Mouse (Mus musculus): Measurements from ENCODE around the gene Wwox. TPM values are rescaled to one million over a fixed set of nuclear protein-coding genes. Genes with fewer than 3 reads are reported as not detected.

Gene Wwox
- polyA plus RNA-seq, 1 experiment from 2014 or later: 11.0 TPM

DNA sequence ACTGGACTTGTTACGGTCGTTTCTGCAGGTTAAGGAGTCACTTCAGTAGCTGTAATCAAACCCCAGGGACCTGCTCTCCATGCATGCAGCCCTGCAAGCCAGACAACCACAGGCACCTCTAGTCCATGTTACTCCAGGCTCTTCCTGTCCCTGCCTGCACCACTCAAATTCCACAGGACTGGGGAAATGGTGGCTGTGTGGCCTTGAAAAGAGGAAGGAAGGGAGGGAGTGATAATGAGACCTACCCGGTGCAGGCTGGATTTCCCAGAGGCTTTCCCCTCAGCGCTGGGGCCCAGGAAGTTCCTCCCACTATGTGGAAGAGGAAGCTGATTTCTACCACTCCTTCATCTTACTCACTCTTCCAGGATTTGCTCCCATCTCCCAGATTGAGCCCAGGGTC, 868.0 kb downstream of the Wwox start:
- H3K4me3 ChIP-seq (ENCODE audit: low read depth, low read length): no peak overlapping the region
- H3K27ac ChIP-seq (ENCODE audit: low read depth, low read length): no peak overlapping the region
- WGBS: 64% methylated on average over 4 of the region's 4 CpGs
- DNase-seq (ENCODE audit: low spot score) (no peak), ATAC-seq (ENCODE audit: insufficient read depth, low FRiP score, low TSS enrichment) (no peak)
- no peaks in the 10 kb centered on the region for H3K36me3 ChIP-seq (ENCODE audit: control insufficient read depth, insufficient read depth, low read length)
- no peak overlapping the region for H3K4me2 ChIP-seq (ENCODE audit: low read depth)
- no peak overlapping the region for H3K9ac ChIP-seq (ENCODE audit: low read length)
- H3K4me1 ChIP-seq (ENCODE audit: control insufficient read depth, insufficient read depth, low read length): no peaks in the 10 kb centered on the region
- H3K27me3 ChIP-seq (ENCODE audit: control insufficient read depth, insufficient read depth, low read length): no peaks in the 10 kb centered on the region
- no peaks in the 10 kb centered on the region for H3K9me3 ChIP-seq (ENCODE audit: control insufficient read depth, low read length)

- WGBS: 87% methylated on average over 6 of the region's 6 CpGs
- Histone ChIP-seq H3K9me3 (ENCODE audit: control insufficient read depth, low read length) (no peaks in the 10 kb centered on the region), H3K4me1 (ENCODE audit: control insufficient read depth, insufficient read depth, low read length) (no peaks in the 10 kb centered on the region), H3K9ac (ENCODE audit: low read length) (no peak overlapping the region), H3K4me2 (ENCODE audit: low read depth) (no peak overlapping the region), H3K27me3 (ENCODE audit: control insufficient read depth, insufficient read depth, low read length) (no peaks in the 10 kb centered on the region), H3K27ac (ENCODE audit: low read depth, low read length) (no peak overlapping the region), H3K36me3 (ENCODE audit: control insufficient read depth, insufficient read depth, low read length) (no peaks in the 10 kb centered on the region), H3K4me3 (ENCODE audit: low read depth, low read length) (no peak overlapping the region)
- no peak for DNase-seq (ENCODE audit: low spot score)
- ATAC-seq (ENCODE audit: insufficient read depth, low FRiP score, low TSS enrichment): no peak
Observed at GRCm38 (mm10) chr8:115311003-115311402, 871.5 kb downstream of the Wwox start.

- Histone ChIP-seq H3K27ac (ENCODE audit: low read depth, low read length) (no peak overlapping the region), H3K36me3 (ENCODE audit: control insufficient read depth, insufficient read depth, low read length) (no peaks in the 10 kb centered on the region), H3K27me3 (ENCODE audit: control insufficient read depth, insufficient read depth, low read length) (no peaks in the 10 kb centered on the region), H3K9ac (ENCODE audit: low read length) (no peak overlapping the region), H3K9me3 (ENCODE audit: control insufficient read depth, low read length) (no peaks in the 10 kb centered on the region), H3K4me2 (ENCODE audit: low read depth) (no peak overlapping the region), H3K4me1 (ENCODE audit: control insufficient read depth, insufficient read depth, low read length) (no peaks in the 10 kb centered on the region), H3K4me3 (ENCODE audit: low read depth, low read length) (no peak overlapping the region)
- 71% methylated on average over 2 of the region's 2 CpGs for WGBS
- DNase-seq (ENCODE audit: low spot score) (no peak), ATAC-seq (ENCODE audit: insufficient read depth, low FRiP score, low TSS enrichment) (no peak)
Observed at GRCm38 (mm10) chr8:115312371-115312770, 872.9 kb downstream of the Wwox start.

GRCm38 (mm10) chr8:115322501-115322900, 883.0 kb downstream of the Wwox start:
- ATAC-seq (ENCODE audit: insufficient read depth, low FRiP score, low TSS enrichment) (no peak), DNase-seq (ENCODE audit: low spot score) (no peak)
- no peak overlapping the region for H3K9ac ChIP-seq (ENCODE audit: low read length)
- no peak overlapping the region for H3K4me2 ChIP-seq (ENCODE audit: low read depth)
- H3K4me3 ChIP-seq (ENCODE audit: low read depth, low read length): no peak overlapping the region
- H3K27me3 ChIP-seq (ENCODE audit: control insufficient read depth, insufficient read depth, low read length): no peaks in the 10 kb centered on the region
- H3K27ac ChIP-seq (ENCODE audit: low read depth, low read length): no peak overlapping the region
- no peaks in the 10 kb centered on the region for H3K9me3 ChIP-seq (ENCODE audit: control insufficient read depth, low read length)
- H3K4me1 ChIP-seq (ENCODE audit: control insufficient read depth, insufficient read depth, low read length): no peaks in the 10 kb centered on the region
- WGBS: 92% methylated on average over 5 of the region's 5 CpGs
- no peaks in the 10 kb centered on the region for H3K36me3 ChIP-seq (ENCODE audit: control insufficient read depth, insufficient read depth, low read length)

DNA sequence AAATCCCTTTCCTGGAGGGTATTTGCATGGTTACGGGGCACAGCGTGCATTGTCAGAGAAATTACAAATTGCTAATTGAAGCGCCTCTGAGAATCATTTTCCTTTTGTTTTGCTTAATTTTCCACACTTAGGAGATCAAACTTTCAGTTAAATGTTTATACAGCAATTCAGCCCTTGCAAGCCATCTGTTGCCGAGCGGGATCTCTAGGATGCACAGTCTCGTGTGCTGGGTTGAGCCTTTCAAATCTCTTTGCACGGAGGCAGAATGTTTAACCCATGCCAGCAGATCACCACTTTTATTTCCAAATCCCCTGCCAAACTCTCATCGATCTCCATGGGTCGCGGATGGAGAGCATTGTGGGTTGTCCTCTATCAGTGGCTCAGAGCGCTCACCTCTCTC, 891.2 kb downstream of the Wwox start:
- ATAC-seq (ENCODE audit: insufficient read depth, low FRiP score, low TSS enrichment): no peak
- Histone ChIP-seq H3K9me3 (ENCODE audit: control insufficient read depth, low read length) (no peaks in the 10 kb centered on the region), H3K4me3 (ENCODE audit: low read depth, low read length) (no peak overlapping the region), H3K4me1 (ENCODE audit: control insufficient read depth, insufficient read depth, low read length) (no peaks in the 10 kb centered on the region), H3K9ac (ENCODE audit: low read length) (no peak overlapping the region), H3K4me2 (ENCODE audit: low read depth) (no peak overlapping the region), H3K27me3 (ENCODE audit: control insufficient read depth, insufficient read depth, low read length) (no peaks in the 10 kb centered on the region), H3K36me3 (ENCODE audit: control insufficient read depth, insufficient read depth, low read length) (no peaks in the 10 kb centered on the region), H3K27ac (ENCODE audit: low read depth, low read length) (no peak overlapping the region)
- DNase-seq (ENCODE audit: low spot score): no peak
- WGBS: 81% methylated on average over 11 of the region's 11 CpGs

GRCm38 (mm10) chr8:115333972-115334371, 894.5 kb downstream of the Wwox start:
- Histone ChIP-seq H3K9me3 (ENCODE audit: control insufficient read depth, low read length) (no peaks in the 10 kb centered on the region), H3K4me2 (ENCODE audit: low read depth) (no peak overlapping the region), H3K36me3 (ENCODE audit: control insufficient read depth, insufficient read depth, low read length) (no peaks in the 10 kb centered on the region), H3K4me3 (ENCODE audit: low read depth, low read length) (no peak overlapping the region), H3K27me3 (ENCODE audit: control insufficient read depth, insufficient read depth, low read length) (no peaks in the 10 kb centered on the region), H3K4me1 (ENCODE audit: control insufficient read depth, insufficient read depth, low read length) (no peaks in the 10 kb centered on the region), H3K9ac (ENCODE audit: low read length) (no peak overlapping the region), H3K27ac (ENCODE audit: low read depth, low read length) (no peak overlapping the region)
- WGBS: 88% methylated on average over 3 of the region's 3 CpGs
- ATAC-seq (ENCODE audit: insufficient read depth, low FRiP score, low TSS enrichment) (no peak), DNase-seq (ENCODE audit: low spot score) (no peak)

DNA sequence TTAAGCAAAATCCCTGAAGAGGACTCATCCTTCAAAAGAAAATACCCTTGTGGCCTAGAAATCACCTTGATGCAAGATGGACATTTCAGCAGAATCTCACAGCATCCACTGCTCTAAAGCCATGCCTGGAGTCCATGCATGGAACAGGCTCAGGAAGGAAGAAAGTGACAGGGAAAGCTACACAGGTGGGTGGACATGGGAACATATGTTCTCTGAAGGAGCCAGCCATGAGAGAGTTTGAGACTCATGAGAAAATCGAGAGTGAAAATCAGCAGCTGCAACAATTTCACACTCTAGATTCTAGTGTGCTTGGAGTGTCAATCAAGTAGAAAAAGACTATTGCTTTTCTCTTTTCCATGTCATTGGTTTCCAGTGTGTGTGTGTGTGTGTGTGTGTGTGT, 896.9 kb downstream of the Wwox start:
- Histone ChIP-seq H3K4me3 (ENCODE audit: low read depth, low read length) (no peak overlapping the region), H3K9ac (ENCODE audit: low read length) (no peak overlapping the region), H3K4me1 (ENCODE audit: control insufficient read depth, insufficient read depth, low read length) (no peaks in the 10 kb centered on the region), H3K27ac (ENCODE audit: low read depth, low read length) (no peak overlapping the region), H3K9me3 (ENCODE audit: control insufficient read depth, low read length) (no peaks in the 10 kb centered on the region), H3K27me3 (ENCODE audit: control insufficient read depth, insufficient read depth, low read length) (no peaks in the 10 kb centered on the region), H3K4me2 (ENCODE audit: low read depth) (no peak overlapping the region), H3K36me3 (ENCODE audit: control insufficient read depth, insufficient read depth, low read length) (no peaks in the 10 kb centered on the region)
- no peak for ATAC-seq (ENCODE audit: insufficient read depth, low FRiP score, low TSS enrichment)
- WGBS: 87% methylated on average over 1 of the region's 1 CpGs
- no peak for DNase-seq (ENCODE audit: low spot score)

- no peaks in the 10 kb centered on the region for H3K9me3 ChIP-seq (ENCODE audit: control insufficient read depth, low read length)
- DNase-seq (ENCODE audit: low spot score) (no peak), ATAC-seq (ENCODE audit: insufficient read depth, low FRiP score, low TSS enrichment) (no peak)
- no peak overlapping the region for H3K9ac ChIP-seq (ENCODE audit: low read length)
- H3K4me2 ChIP-seq (ENCODE audit: low read depth): no peak overlapping the region
- no peak overlapping the region for H3K4me3 ChIP-seq (ENCODE audit: low read depth, low read length)
- H3K36me3 ChIP-seq (ENCODE audit: control insufficient read depth, insufficient read depth, low read length): no peaks in the 10 kb centered on the region
- WGBS: 84% methylated on average over 6 of the region's 6 CpGs
- H3K27ac ChIP-seq (ENCODE audit: low read depth, low read length): no peak overlapping the region
- H3K4me1 ChIP-seq (ENCODE audit: control insufficient read depth, insufficient read depth, low read length): no peaks in the 10 kb centered on the region
- no peaks in the 10 kb centered on the region for H3K27me3 ChIP-seq (ENCODE audit: control insufficient read depth, insufficient read depth, low read length)
Observed at GRCm38 (mm10) chr8:115348704-115349103, 909.2 kb downstream of the Wwox start.

GRCm38 (mm10) chr8:115350707-115351106, 911.3 kb downstream of the Wwox start:
- no peaks in the 10 kb centered on the region for H3K9me3 ChIP-seq (ENCODE audit: control insufficient read depth, low read length)
- ATAC-seq (ENCODE audit: insufficient read depth, low FRiP score, low TSS enrichment) (no peak), DNase-seq (ENCODE audit: low spot score) (no peak)
- H3K9ac ChIP-seq (ENCODE audit: low read length): no peak overlapping the region
- no peaks in the 10 kb centered on the region for H3K27me3 ChIP-seq (ENCODE audit: control insufficient read depth, insufficient read depth, low read length)
- H3K36me3 ChIP-seq (ENCODE audit: control insufficient read depth, insufficient read depth, low read length): no peaks in the 10 kb centered on the region
- no peak overlapping the region for H3K4me2 ChIP-seq (ENCODE audit: low read depth)
- H3K4me3 ChIP-seq (ENCODE audit: low read depth, low read length): no peak overlapping the region
- WGBS: 85% methylated on average over 6 of the region's 6 CpGs
- no peaks in the 10 kb centered on the region for H3K4me1 ChIP-seq (ENCODE audit: control insufficient read depth, insufficient read depth, low read length)
- no peak overlapping the region for H3K27ac ChIP-seq (ENCODE audit: low read depth, low read length)
